Mouse (Mus musculus) retina, embryonic 14.5 days (tissue): ENCODE data around the gene B130006D01Rik.

Experiments
- DNase-seq: peaks from one replicate; pipeline ENCODE4 v3.0.0-alpha.2; 2015; ENCODE audit warnings: low spot score

B130006D01Rik gene

GRCm38 (mm10) chr11:95723287-95723686, at the start of gene B130006D01Rik:
Gene B130006D01Rik, plus strand, starts transcription at chr11:95723587.
- DNase-seq, result no peak

GRCm38 (mm10) chr11:95675498-95675897, 47.9 kb upstream of the B130006D01Rik start:
- DNase-seq, result no peak

- DNase-seq, result peak; percentile 90
Measured at GRCm38 (mm10) chr11:95676307-95676706, 47.1 kb upstream of the B130006D01Rik start.

- no peak for DNase-seq
Measured at GRCm38 (mm10) chr11:95677925-95678701, 45.3 kb upstream of the B130006D01Rik start.

- no peak for DNase-seq
Measured at GRCm38 (mm10) chr11:95681995-95682601, 41.3 kb upstream of the B130006D01Rik start.

GRCm38 (mm10) chr11:95682946-95683345, 40.4 kb upstream of the B130006D01Rik start:
- no peak for DNase-seq

GRCm38 (mm10) chr11:95686031-95686430, 37.4 kb upstream of the B130006D01Rik start:
- peak; percentile 88 for DNase-seq

GRCm38 (mm10) chr11:95687084-95687656, 36.2 kb upstream of the B130006D01Rik start:
- peak; percentile 20 for DNase-seq

- no peak for DNase-seq
Measured at GRCm38 (mm10) chr11:95688515-95688914, 34.9 kb upstream of the B130006D01Rik start.

GRCm38 (mm10) chr11:95688981-95689380, 34.4 kb upstream of the B130006D01Rik start:
- no peak for DNase-seq

- no peak for DNase-seq
Measured at GRCm38 (mm10) chr11:95689544-95689943, 33.8 kb upstream of the B130006D01Rik start.

- DNase-seq, result no peak
Measured at GRCm38 (mm10) chr11:95698541-95698940, 24.8 kb upstream of the B130006D01Rik start.

- no peak for DNase-seq
Measured at GRCm38 (mm10) chr11:95700778-95701739, 22.3 kb upstream of the B130006D01Rik start.

GRCm38 (mm10) chr11:95704032-95704969, 19.1 kb upstream of the B130006D01Rik start:
- no peak for DNase-seq

- DNase-seq, result no peak
Measured at GRCm38 (mm10) chr11:95704970-95705330, 18.4 kb upstream of the B130006D01Rik start.

GRCm38 (mm10) chr11:95709534-95710040, 13.8 kb upstream of the B130006D01Rik start:
- DNase-seq, result no peak

- no peak for DNase-seq
Measured at GRCm38 (mm10) chr11:95710478-95710877, 12.9 kb upstream of the B130006D01Rik start.

- no peak for DNase-seq
Measured at GRCm38 (mm10) chr11:95712085-95712562, 11.3 kb upstream of the B130006D01Rik start.

GRCm38 (mm10) chr11:95712563-95713224, 10.7 kb upstream of the B130006D01Rik start, which contains the start of gene Zfp652:
Gene Zfp652, plus strand, starts transcription at chr11:95712673.
- DNase-seq, result peak; percentile 88
